Mouse (Mus musculus) small intestine, adult 2 months (tissue): ENCODE results near the gene Cox4i1.

Experiments
- CTCF ChIP-seq: fragments of 200-500 bp; IDR thresholded peaks from 2 replicates; pipeline ENCODE4 v1.5.1; 2012; ENCODE audit warnings: low read depth, mild to moderate bottlenecking, control low read depth, inconsistent platforms, low read length, moderate library complexity, mixed read lengths; ENCODE audit not compliant: insufficient replicate concordance, insufficient read length; ENCODE audit errors: extremely low read depth
- POLR2A ChIP-seq: fragments of 200-500 bp; IDR thresholded peaks from 2 replicates; pipeline ENCODE4 v1.6.1; 2012; ENCODE audit warnings: low read depth, mild to moderate bottlenecking, control low read depth, inconsistent platforms, low read length, moderate library complexity

GRCm38 (mm10) chr8:120620441-120620840, 47.6 kb upstream of the Cox4i1 start:
- TF ChIP-seq CTCF (no peak), POLR2A (no peak)
